Mouse (Mus musculus) intestine, embryonic 16.5 days (tissue): ENCODE measurements at regions not wholly inside any gene's neighbourhood (a gene's known extent, or its start where the extent isn't known, plus 50 kb on each side); places are given as distances from the start of the nearest gene placed in this dataset.

Experiments used
- ATAC-seq: fragments of 200-750 bp; cut with Nextera tagmentation; 2 replicates; pipeline ENCODE4 v1.8.0; 2017; ENCODE audit warnings: moderate TSS enrichment, moderate library complexity
- H3K27ac ChIP-seq: fragments of 300-500 bp; sonication (generic); 2 replicates; pipeline ENCODE4 v1.5.1; 2014; ENCODE audit warnings: mild to moderate bottlenecking, low read length
- H3K27me3 ChIP-seq: fragments of 300-500 bp; sonication (generic); replicated peaks from 2 replicates; pipeline ENCODE4 v1.6.1; 2014; ENCODE audit warnings: low read length, control low read depth, mixed read lengths; ENCODE audit not compliant: control insufficient read depth, insufficient read depth
- H3K36me3 ChIP-seq: fragments of 300-500 bp; sonication (generic); 2 replicates; pipeline ENCODE4 v1.6.1; 2014; ENCODE audit warnings: low read length, control low read depth; ENCODE audit not compliant: control insufficient read depth, insufficient read depth
- H3K4me1 ChIP-seq: fragments of 300-500 bp; sonication (generic); 2 replicates; pipeline ENCODE4 v1.6.1; 2014; ENCODE audit warnings: low read length, control low read depth, mixed read lengths; ENCODE audit not compliant: control insufficient read depth, insufficient read depth
- H3K4me2 ChIP-seq: fragments of 300-500 bp; sonication (generic); 2 replicates; pipeline ENCODE4 v1.6.1; 2014; ENCODE audit warnings: low read depth, low read length, control low read depth
- H3K4me3 ChIP-seq: fragments of 300-500 bp; sonication (generic); 2 replicates; pipeline ENCODE4 v1.5.1; 2014; ENCODE audit warnings: mild to moderate bottlenecking, low read length
- H3K9ac ChIP-seq: fragments of 300-500 bp; sonication (generic); 2 replicates; pipeline ENCODE4 v1.6.1; 2014; ENCODE audit warnings: low read depth, low read length
- H3K9me3 ChIP-seq: fragments of 300-500 bp; sonication (generic); 2 replicates; pipeline ENCODE4 v1.6.1; 2016; ENCODE audit warnings: low read length, control low read depth; ENCODE audit not compliant: control insufficient read depth
- WGBS: fragments of 180-500 bp; shearing (Covaris S2); extraction: QIAGEN DNeasy Blood & Tissue Kit; methylation state at CpG from one replicate; pipeline ENCODE4 v1.1.7; 2014; 5-methylcytosine and 5-hydroxymethylcytosine counted together

DNA sequence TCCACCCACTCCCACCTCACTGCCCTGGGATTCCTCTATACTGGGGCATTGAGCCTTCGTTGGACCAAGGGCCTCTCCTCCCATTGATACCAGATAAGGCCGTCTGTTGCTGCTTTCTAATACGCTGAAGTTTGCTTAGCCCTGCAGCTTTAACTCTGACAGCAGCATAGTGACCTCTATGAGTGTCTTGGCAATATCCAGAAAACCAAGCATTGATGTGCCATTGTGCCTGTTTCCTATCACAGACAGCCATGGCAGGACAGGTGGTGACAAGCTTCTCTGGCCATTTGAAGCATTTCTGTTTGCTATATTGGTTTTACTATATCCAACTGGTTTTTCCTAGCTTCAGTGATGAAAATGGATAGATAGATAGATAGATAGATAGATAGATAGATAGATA is 625.4 kb upstream of the Mpdz start:
- H3K9ac ChIP-seq = no peak overlapping the region
- H3K36me3 ChIP-seq = no peaks in the 10 kb centered on the region
- H3K9me3 ChIP-seq = no peaks in the 10 kb centered on the region
- no peak for ATAC-seq
- H3K4me1 ChIP-seq = no peaks in the 10 kb centered on the region
- H3K4me2 ChIP-seq = no peak overlapping the region
- 59% methylated on average over 3 of the region's 3 CpGs for WGBS
- no peaks in the 10 kb centered on the region for H3K27me3 ChIP-seq
- no peak overlapping the region for H3K27ac ChIP-seq
- no peak overlapping the region for H3K4me3 ChIP-seq

GRCm38 (mm10) chr4:82065641-82066358 is 623.2 kb upstream of the Mpdz start:
- 66% methylated on average over 14 of the region's 14 CpGs for WGBS
- no peak overlapping the region for H3K4me2 ChIP-seq
- no peaks in the 10 kb centered on the region for H3K36me3 ChIP-seq

DNA sequence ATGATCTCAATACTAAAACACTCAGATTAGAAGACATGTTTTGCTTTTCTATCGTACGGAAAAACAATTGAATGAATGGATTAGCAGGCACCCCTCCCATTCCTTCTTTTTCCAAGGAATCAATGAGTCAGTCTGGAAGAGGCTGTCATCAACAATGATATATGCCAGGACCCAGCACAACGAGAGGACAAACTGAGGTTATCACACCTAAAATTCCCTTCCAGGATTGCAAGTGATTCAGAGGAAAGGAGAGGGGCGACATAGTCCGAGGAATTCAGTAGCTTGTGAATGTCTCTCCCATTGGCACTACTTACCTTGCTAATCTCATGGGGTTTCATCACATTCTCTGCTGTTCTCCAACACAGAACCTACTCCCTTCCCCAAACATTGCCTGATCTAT is 620.1 kb upstream of the Mpdz start:
- ATAC-seq = no peak
- no peak overlapping the region for H3K4me3 ChIP-seq
- no peaks in the 10 kb centered on the region for H3K36me3 ChIP-seq
- H3K27ac ChIP-seq = no peak overlapping the region
- H3K9me3 ChIP-seq = no peaks in the 10 kb centered on the region
- H3K4me2 ChIP-seq = no peak overlapping the region
- no peaks in the 10 kb centered on the region for H3K4me1 ChIP-seq
- WGBS = 74% methylated on average over 5 of the region's 5 CpGs
- H3K9ac ChIP-seq = no peak overlapping the region
- no peaks in the 10 kb centered on the region for H3K27me3 ChIP-seq

More at GRCm38 (mm10) chr4:82065641-82066358, 623.2 kb upstream of the Mpdz start:
- Histone ChIP-seq H3K4me1 (no peaks in the 10 kb centered on the region), H3K27ac (no peak overlapping the region), H3K9me3 (no peaks in the 10 kb centered on the region), H3K4me3 (no peak overlapping the region), H3K9ac (no peak overlapping the region), H3K27me3 (no peaks in the 10 kb centered on the region)
- ATAC-seq = no peak

DNA sequence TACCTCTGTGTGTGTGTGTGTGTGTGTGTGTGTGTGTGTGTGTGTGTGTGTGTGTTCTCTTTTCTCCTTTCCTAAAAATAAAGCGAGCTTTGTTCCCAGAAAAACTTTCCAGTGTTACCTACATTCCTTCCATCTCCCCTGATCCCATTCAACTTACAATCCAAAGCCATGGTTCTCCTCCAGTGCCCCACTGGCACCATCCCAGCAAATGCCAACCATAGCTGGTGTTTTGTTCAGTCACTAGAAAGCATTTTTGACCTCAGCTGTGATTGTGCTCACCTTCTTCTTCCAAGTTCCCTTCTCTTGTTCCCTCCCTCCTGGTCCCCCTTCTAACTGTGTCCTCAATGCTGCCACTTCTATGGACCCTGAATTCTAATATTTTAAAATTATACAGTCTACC is 614.1 kb upstream of the Mpdz start:
- H3K4me2 ChIP-seq = no peak overlapping the region
- no peaks in the 10 kb centered on the region for H3K4me1 ChIP-seq
- no peak overlapping the region for H3K9ac ChIP-seq
- no peak overlapping the region for H3K4me3 ChIP-seq
- H3K36me3 ChIP-seq = no peaks in the 10 kb centered on the region
- H3K27ac ChIP-seq = no peak overlapping the region
- WGBS = 80% methylated on average over 1 of the region's 1 CpGs
- no peaks in the 10 kb centered on the region for H3K9me3 ChIP-seq
- H3K27me3 ChIP-seq = no peaks in the 10 kb centered on the region
- ATAC-seq = no peak

DNA sequence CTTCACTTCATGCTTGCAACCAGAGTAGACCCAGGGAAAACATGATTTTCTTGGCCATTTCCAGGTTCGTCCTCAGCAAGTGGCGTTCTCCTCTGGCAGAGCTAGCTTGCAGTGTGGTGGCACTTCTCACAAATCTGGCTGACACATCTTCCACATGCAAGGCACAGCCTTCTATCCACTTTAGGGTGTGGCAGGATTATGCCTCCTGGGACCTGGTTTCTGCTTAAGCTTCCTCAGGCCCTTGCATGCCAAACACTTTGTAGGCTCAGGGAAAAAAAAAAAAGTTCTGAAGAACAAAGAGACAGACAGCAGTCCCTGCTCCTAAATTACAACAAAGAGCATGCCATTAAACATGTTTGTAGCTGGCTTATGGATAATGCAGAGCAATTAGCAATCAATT is 605.6 kb upstream of the Mpdz start:
- Histone ChIP-seq H3K9me3 (no peaks in the 10 kb centered on the region), H3K9ac (no peak overlapping the region), H3K36me3 (no peaks in the 10 kb centered on the region), H3K4me2 (no peak overlapping the region), H3K27ac (no peak overlapping the region), H3K4me3 (no peak overlapping the region), H3K4me1 (no peaks in the 10 kb centered on the region), H3K27me3 (no peaks in the 10 kb centered on the region)
- no peak for ATAC-seq
- 88% methylated on average over 2 of the region's 2 CpGs for WGBS

GRCm38 (mm10) chr4:82037473-82037872 is 594.9 kb upstream of the Mpdz start:
- ATAC-seq = no peak
- H3K4me1 ChIP-seq = no peaks in the 10 kb centered on the region
- no peaks in the 10 kb centered on the region for H3K36me3 ChIP-seq
- no peaks in the 10 kb centered on the region for H3K9me3 ChIP-seq
- no peak overlapping the region for H3K9ac ChIP-seq
- H3K4me3 ChIP-seq = no peak overlapping the region
- 84% methylated on average over 1 of the region's 1 CpGs for WGBS
- H3K27me3 ChIP-seq = no peaks in the 10 kb centered on the region
- H3K4me2 ChIP-seq = no peak overlapping the region
- no peak overlapping the region for H3K27ac ChIP-seq

- H3K9ac ChIP-seq = no peak overlapping the region
- H3K9me3 ChIP-seq = no peaks in the 10 kb centered on the region
- no peak overlapping the region for H3K4me3 ChIP-seq
- no peaks in the 10 kb centered on the region for H3K36me3 ChIP-seq
- H3K27me3 ChIP-seq = no peaks in the 10 kb centered on the region
- no peaks in the 10 kb centered on the region for H3K4me1 ChIP-seq
- no peak for ATAC-seq
- no peak overlapping the region for H3K4me2 ChIP-seq
- H3K27ac ChIP-seq = no peak overlapping the region
- 41% methylated on average over 3 of the region's 3 CpGs for WGBS
Observed at GRCm38 (mm10) chr4:82035074-82035703, 592.6 kb upstream of the Mpdz start.

DNA sequence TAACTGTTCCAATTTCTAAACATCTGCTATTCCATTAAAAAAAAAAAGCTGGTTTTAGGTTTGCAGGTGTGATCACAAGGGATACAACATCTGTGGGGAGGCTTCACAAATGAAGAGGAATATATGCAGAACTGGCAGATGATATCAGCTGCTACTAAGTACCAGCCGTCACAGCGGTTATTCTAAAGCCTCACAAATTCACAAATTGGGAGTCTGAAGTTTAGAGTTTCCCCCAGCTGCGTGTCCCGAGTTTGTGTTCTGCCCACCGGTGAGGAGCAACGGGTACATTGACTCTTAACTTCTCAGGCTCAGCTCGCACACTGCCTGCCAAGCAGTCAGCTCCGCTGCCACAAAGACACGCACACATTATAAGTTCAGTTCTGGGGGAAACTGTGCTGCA is 586.6 kb upstream of the Mpdz start:
- no peaks in the 10 kb centered on the region for H3K36me3 ChIP-seq
- H3K4me3 ChIP-seq = no peak overlapping the region
- H3K9ac ChIP-seq = no peak overlapping the region
- no peak overlapping the region for H3K4me2 ChIP-seq
- H3K4me1 ChIP-seq = no peaks in the 10 kb centered on the region
- no peaks in the 10 kb centered on the region for H3K9me3 ChIP-seq
- ATAC-seq = no peak
- H3K27me3 ChIP-seq = no peaks in the 10 kb centered on the region
- 84% methylated on average over 9 of the region's 9 CpGs for WGBS
- no peak overlapping the region for H3K27ac ChIP-seq

DNA sequence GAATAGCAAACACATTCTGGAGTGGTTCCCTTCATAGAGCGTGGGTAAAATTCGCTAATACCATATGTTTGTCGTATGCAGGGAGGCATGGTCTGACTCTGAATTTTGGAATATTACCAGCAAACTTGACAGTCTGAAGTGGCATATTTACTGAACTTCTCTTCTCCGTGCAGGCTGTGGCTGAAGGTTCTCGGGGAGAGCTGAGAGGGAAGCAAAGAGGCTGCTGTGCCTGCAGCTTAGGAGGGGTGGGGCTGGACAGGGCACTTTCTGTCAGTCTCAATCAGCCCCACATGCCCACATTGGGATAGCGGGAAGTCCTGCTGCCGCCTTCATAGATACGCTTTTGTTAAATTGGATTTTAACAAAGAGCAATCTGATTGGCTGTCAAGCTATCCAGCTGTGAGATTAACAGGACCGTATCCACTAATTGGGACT is 584.8 kb upstream of the Mpdz start:
- no peaks in the 10 kb centered on the region for H3K9me3 ChIP-seq
- no peak overlapping the region for H3K9ac ChIP-seq
- H3K4me2 ChIP-seq = no peak overlapping the region
- ATAC-seq = no peak
- H3K27me3 ChIP-seq = no peaks in the 10 kb centered on the region
- no peak overlapping the region for H3K27ac ChIP-seq
- H3K4me3 ChIP-seq = no peak overlapping the region
- H3K36me3 ChIP-seq = no peaks in the 10 kb centered on the region
- H3K4me1 ChIP-seq = no peaks in the 10 kb centered on the region
- 56% methylated on average over 9 of the region's 9 CpGs for WGBS

- Histone ChIP-seq H3K9me3 (no peaks in the 10 kb centered on the region), H3K4me2 (no peak overlapping the region), H3K36me3 (no peaks in the 10 kb centered on the region), H3K27ac (peak overlapping the region; percentile 4; the same call in 1 of the 2 replicates), H3K4me3 (no peak overlapping the region), H3K9ac (no peak overlapping the region), H3K27me3 (no peaks in the 10 kb centered on the region), H3K4me1 (no peaks in the 10 kb centered on the region)
- 78% methylated on average over 6 of the region's 6 CpGs for WGBS
- ATAC-seq = no peak
Observed at GRCm38 (mm10) chr4:82001406-82001732, 558.8 kb upstream of the Mpdz start.
